Mouse (Mus musculus): Measurements from ENCODE around the gene Snx33.

The Snx33 gene

DNA sequence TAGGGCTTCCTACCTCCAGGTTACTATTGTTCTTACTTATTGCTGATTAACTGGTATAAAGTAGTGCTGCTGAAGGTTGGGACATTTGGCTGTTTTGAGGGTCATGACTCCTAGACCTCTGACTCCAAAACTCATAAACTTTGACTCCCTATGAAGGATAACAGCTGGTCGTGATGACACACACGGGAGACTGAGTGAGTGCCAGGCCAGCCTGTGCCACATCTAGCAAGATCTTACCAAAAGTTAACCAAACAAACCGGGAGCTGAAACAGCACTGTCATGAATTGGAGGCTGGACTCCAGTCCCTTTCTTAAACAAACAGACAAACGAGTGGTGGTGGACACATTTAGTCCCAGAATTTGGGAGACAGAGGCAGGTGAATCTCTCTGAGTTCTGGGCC, 1.3 kb upstream of the Snx33 start:
- Histone ChIP-seq H3K36me3 (ENCODE audit: insufficient read depth, low read length) (no peaks in the 10 kb centered on the region), H3K4me1 (replicated peaks; ENCODE audit: low read depth, low read length) (peaks cover 40% of the 10 kb centered on the region), H3K4me3 (replicated peaks; ENCODE audit: low read length) (no peak overlapping the region), H3K27me3 (ENCODE audit: insufficient read depth, low read length) (peaks cover 70% of the 10 kb centered on the region), H3K9me3 (ENCODE audit: low read length) (no peaks in the 10 kb centered on the region)
- TF ChIP-seq CTCF (conservative IDR thresholded peaks at IDR 0.05; ENCODE audit: low read length) = no peak
- TF ChIP-seq POU5F1 (IDR thresholded peaks at IDR 0.05; ENCODE audit: borderline replicate concordance, low read length) = no peak
- TF ChIP-seq NANOG (IDR thresholded peaks at IDR 0.05; ENCODE audit: borderline replicate concordance, low read length) = no peak

DNA sequence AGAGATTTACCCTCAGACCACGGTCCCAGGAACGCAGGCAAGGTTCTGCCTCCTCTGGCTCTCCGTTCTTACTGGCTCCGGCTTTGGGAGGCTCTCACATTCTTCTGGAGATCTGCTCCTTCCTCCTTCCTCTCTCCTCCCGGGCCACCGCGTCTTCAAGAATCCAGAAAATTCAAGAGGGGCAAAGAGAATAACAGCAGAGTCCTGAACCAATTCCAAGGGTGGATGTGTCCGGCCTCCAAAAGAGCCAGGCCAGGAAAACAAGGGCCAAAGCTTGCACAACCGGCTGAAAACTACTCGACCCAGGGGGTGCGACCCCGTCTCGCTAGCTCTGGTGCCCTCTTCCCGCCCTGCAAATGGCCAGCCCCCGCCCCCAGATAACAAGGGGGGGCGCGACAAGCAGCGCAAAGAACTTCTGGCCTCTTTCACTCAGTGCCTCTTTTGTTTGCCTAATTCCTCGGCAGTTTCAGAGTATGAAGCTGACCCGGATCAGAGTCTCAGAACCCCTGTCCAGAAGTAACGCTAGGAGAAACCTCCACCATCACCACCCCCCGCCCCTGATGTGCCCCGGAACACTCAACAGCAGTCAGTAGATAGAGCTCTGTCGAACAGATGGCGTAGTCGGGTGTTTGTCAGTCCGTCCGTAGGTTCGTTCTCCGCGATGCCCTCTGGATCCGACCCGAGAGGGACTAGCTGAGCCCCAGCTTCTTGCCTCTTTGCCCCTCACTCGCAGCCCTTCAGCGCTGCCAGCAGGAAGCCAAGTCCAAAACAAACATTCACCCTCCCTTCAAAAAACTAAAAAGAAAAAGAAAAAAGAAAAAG, 769 bp downstream of the Snx33 start:
- TF ChIP-seq CTCF (conservative IDR thresholded peaks at IDR 0.05; ENCODE audit: low read length) (no peak), NANOG (IDR thresholded peaks at IDR 0.05; ENCODE audit: borderline replicate concordance, low read length) (no peak), POU5F1 (IDR thresholded peaks at IDR 0.05; ENCODE audit: borderline replicate concordance, low read length) (no peak)
- Histone ChIP-seq H3K4me1 (replicated peaks; ENCODE audit: low read depth, low read length) (peaks cover 49% of the 10 kb centered on the region), H3K36me3 (ENCODE audit: insufficient read depth, low read length) (no peaks in the 10 kb centered on the region), H3K27me3 (ENCODE audit: insufficient read depth, low read length) (peaks cover 90% of the 10 kb centered on the region), H3K4me3 (replicated peaks; ENCODE audit: low read length) (peak overlapping the region; percentile 84), H3K9me3 (ENCODE audit: low read length) (no peaks in the 10 kb centered on the region)

DNA sequence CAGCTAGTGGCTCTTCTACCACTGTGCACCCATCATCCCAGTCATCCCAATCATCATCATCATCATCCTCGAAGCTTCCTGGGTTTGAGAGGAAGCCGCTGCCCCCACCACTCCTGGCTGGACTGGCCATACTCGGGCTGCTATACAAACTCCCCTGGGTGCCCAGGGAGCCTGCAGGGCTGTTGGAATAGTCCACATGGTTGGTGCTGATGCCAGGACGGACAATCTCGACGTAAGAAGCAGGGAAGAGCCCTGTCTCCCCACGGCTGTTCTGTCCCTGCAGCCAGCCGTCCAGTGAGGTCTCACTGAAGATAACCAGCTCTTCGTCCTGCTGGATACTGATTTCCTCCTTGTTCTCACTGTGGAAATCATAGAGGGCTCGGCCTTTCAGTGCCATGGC, 1.8 kb downstream of the Snx33 start:
- H3K4me3 ChIP-seq (replicated peaks; ENCODE audit: low read length) = no peak overlapping the region
- peaks cover 89% of the 10 kb centered on the region for H3K27me3 ChIP-seq (ENCODE audit: insufficient read depth, low read length)
- TF ChIP-seq POU5F1 (IDR thresholded peaks at IDR 0.05; ENCODE audit: borderline replicate concordance, low read length) (no peak), CTCF (conservative IDR thresholded peaks at IDR 0.05; ENCODE audit: low read length) (no peak), NANOG (IDR thresholded peaks at IDR 0.05; ENCODE audit: borderline replicate concordance, low read length) (no peak)
- H3K9me3 ChIP-seq (ENCODE audit: low read length) = 0 out of 2 replicates have a peak, but pooled peaks cover 3% of the 10 kb centered on the region
- H3K4me1 ChIP-seq (replicated peaks; ENCODE audit: low read depth, low read length) = peaks cover 49% of the 10 kb centered on the region
- no peaks in the 10 kb centered on the region for H3K36me3 ChIP-seq (ENCODE audit: insufficient read depth, low read length)

DNA sequence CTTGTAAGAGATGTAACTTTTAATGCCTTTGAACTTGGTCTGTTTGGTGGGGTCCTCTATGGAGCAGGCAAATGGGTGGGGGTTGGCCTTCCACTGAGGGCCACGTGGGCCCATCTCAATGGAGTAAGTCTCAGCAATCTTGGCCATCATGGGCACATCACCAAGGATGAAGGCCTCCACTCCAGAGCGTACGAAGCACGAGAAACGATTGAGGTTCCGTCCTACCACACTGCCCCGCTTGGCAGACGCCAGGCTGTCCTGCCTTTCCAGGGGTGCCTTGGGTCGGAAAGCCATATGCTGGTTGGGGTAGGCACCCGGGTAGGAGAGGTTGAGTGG, 2.2 kb downstream of the Snx33 start:
- H3K27me3 ChIP-seq (ENCODE audit: insufficient read depth, low read length) = peaks cover 85% of the 10 kb centered on the region
- H3K9me3 ChIP-seq (ENCODE audit: low read length) = 0 out of 2 replicates have a peak, but pooled peaks cover 4% of the 10 kb centered on the region
- TF ChIP-seq POU5F1 (IDR thresholded peaks at IDR 0.05; ENCODE audit: borderline replicate concordance, low read length) (no peak), NANOG (IDR thresholded peaks at IDR 0.05; ENCODE audit: borderline replicate concordance, low read length) (no peak), CTCF (conservative IDR thresholded peaks at IDR 0.05; ENCODE audit: low read length) (no peak)
- H3K36me3 ChIP-seq (ENCODE audit: insufficient read depth, low read length) = no peaks in the 10 kb centered on the region
- H3K4me3 ChIP-seq (replicated peaks; ENCODE audit: low read length) = no peak overlapping the region
- H3K4me1 ChIP-seq (replicated peaks; ENCODE audit: low read depth, low read length) = peaks cover 49% of the 10 kb centered on the region

DNA sequence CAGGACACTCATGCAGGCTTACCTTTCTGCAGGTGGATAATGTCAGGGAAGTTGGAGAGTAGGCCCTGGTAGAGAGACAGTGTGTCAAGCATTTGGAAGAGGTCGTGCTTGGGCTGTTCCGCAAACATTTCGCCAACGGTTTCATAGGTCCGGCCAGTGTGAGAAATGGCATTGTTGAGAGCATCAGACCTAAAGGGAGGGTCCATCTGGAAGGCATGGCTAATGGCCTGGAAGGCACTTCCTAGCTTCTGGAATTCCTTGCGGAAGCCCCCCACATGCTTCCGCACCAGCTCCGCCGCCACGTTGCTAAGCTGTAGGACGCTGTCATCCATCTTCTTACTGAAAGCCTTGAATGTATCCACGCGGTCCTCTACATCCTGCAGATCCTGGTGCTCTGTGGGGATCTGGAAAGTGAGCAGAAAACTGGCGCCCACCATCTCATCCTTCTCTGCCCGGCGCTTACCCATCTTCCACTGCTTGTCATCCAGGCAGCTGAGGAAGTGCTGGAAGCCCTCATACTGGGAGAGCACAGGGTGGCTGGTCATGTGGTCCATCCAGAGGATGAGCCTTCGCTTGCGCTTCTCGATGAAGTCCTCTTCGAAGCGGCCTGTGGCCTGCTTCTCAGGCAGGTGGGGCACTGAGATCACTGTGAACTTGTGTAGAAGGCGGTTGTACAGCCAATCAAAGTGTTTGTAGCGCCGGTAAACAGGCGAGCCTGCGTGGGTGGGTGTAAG, 2.7 kb downstream of the Snx33 start:
- Histone ChIP-seq H3K36me3 (ENCODE audit: insufficient read depth, low read length) (no peaks in the 10 kb centered on the region), H3K9me3 (ENCODE audit: low read length) (0 out of 2 replicates have a peak, but pooled peaks cover 4% of the 10 kb centered on the region), H3K4me3 (replicated peaks; ENCODE audit: low read length) (peak overlapping the region; percentile 48), H3K4me1 (replicated peaks; ENCODE audit: low read depth, low read length) (peaks cover 49% of the 10 kb centered on the region), H3K27me3 (ENCODE audit: insufficient read depth, low read length) (peaks cover 83% of the 10 kb centered on the region)
- TF ChIP-seq CTCF (conservative IDR thresholded peaks at IDR 0.05; ENCODE audit: low read length) = no peak
- no peak for TF ChIP-seq POU5F1 (IDR thresholded peaks at IDR 0.05; ENCODE audit: borderline replicate concordance, low read length)
- no peak for TF ChIP-seq NANOG (IDR thresholded peaks at IDR 0.05; ENCODE audit: borderline replicate concordance, low read length)

DNA sequence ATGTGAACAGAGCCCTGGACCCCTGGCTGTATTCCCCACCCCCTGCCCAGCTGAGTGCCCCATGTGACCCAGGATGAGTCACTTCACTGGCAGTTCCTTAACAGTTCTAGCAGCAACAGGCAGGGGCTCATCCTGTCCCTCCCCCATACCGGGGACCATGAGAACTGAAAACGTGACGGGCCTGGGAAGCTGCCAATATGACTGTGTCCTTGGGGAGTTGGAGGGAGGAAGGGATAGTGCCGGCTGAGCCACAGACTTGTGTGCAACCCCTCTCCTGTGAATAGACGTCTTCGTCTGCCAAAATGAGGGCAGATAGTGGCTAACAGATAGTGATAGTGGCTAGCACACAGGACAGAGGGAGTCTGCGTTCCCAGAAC, 3.5 kb downstream of the Snx33 start:
- Histone ChIP-seq H3K27me3 (ENCODE audit: insufficient read depth, low read length) (peaks cover 74% of the 10 kb centered on the region), H3K9me3 (ENCODE audit: low read length) (0 out of 2 replicates have a peak, but pooled peaks cover 4% of the 10 kb centered on the region), H3K4me3 (replicated peaks; ENCODE audit: low read length) (no peak overlapping the region), H3K36me3 (ENCODE audit: insufficient read depth, low read length) (no peaks in the 10 kb centered on the region), H3K4me1 (replicated peaks; ENCODE audit: low read depth, low read length) (peaks cover 49% of the 10 kb centered on the region)
- TF ChIP-seq CTCF (conservative IDR thresholded peaks at IDR 0.05; ENCODE audit: low read length) = no peak
- TF ChIP-seq NANOG (IDR thresholded peaks at IDR 0.05; ENCODE audit: borderline replicate concordance, low read length) = no peak
- no peak for TF ChIP-seq POU5F1 (IDR thresholded peaks at IDR 0.05; ENCODE audit: borderline replicate concordance, low read length)

DNA sequence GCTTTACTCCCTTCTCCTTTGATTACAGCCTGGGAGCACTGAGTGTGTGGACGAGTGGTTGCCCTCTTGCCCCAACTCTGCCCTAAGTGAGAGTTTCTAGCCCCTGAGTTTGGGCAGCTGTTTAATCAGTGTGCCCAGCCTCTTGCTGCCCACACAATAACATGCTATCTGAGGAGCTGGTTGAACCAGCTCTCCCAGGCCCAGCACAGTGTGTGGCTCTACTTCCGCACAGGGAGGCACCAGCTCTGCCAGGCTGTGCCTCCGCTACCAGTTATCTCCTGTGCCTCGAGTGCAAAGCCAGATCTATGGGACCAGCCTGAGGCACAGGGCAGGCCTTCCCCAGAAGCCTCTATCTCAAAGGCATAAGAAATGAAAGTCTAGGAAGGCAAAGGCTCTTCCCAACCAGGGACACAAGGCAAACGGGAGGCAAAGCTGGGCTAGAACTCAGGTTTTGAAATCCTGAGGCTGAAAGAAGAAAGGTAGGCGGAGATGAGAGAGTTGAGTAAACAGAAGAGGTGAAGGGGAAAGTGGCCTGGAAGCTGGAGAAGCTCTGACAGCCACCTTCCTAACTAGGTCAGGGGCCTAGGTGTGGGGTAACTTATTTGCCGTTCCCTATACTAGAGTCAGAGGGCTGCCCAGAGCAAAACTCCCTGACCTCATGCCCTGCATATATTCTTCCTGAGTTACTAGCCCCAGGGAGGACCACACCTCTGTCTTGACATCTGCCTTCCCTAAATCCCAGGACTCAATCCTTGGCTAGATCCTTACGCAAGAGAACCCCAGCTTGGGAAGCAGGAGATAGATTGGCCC, 4.1 kb downstream of the Snx33 start:
- H3K4me3 ChIP-seq (replicated peaks; ENCODE audit: low read length) = no peak overlapping the region
- 0 out of 2 replicates have a peak, but pooled peaks cover 4% of the 10 kb centered on the region for H3K9me3 ChIP-seq (ENCODE audit: low read length)
- H3K36me3 ChIP-seq (ENCODE audit: insufficient read depth, low read length) = no peaks in the 10 kb centered on the region
- TF ChIP-seq NANOG (IDR thresholded peaks at IDR 0.05; ENCODE audit: borderline replicate concordance, low read length) (no peak), CTCF (conservative IDR thresholded peaks at IDR 0.05; ENCODE audit: low read length) (no peak), POU5F1 (IDR thresholded peaks at IDR 0.05; ENCODE audit: borderline replicate concordance, low read length) (no peak)
- H3K4me1 ChIP-seq (replicated peaks; ENCODE audit: low read depth, low read length) = peaks cover 48% of the 10 kb centered on the region
- peaks cover 73% of the 10 kb centered on the region for H3K27me3 ChIP-seq (ENCODE audit: insufficient read depth, low read length)

DNA sequence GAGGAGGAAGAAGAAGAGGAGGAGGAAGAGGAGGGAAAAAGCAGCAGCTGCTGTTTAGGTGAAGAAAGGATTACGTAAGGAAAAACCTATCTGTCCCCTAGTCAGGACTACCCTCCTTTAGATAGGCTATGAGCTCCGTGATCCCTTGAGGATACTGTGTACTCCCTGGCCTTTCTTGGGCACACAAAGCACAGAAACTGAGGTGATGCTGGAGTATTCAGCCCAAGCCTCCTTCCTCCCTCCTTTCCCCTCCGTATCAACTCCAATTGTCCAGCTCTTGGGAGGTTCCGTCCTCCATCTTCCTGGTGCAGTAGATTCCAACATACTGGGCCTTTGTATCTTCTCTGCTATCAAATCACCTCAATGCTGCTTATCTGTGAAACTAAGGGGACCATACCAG, 5.4 kb downstream of the Snx33 start:
- Histone ChIP-seq H3K27me3 (ENCODE audit: insufficient read depth, low read length) (peaks cover 60% of the 10 kb centered on the region), H3K36me3 (ENCODE audit: insufficient read depth, low read length) (no peaks in the 10 kb centered on the region), H3K4me1 (replicated peaks; ENCODE audit: low read depth, low read length) (peaks cover 49% of the 10 kb centered on the region), H3K9me3 (ENCODE audit: low read length) (0 out of 2 replicates have a peak, but pooled peaks cover 4% of the 10 kb centered on the region), H3K4me3 (replicated peaks; ENCODE audit: low read length) (no peak overlapping the region)
- no peak for TF ChIP-seq NANOG (IDR thresholded peaks at IDR 0.05; ENCODE audit: borderline replicate concordance, low read length)
- no peak for TF ChIP-seq CTCF (conservative IDR thresholded peaks at IDR 0.05; ENCODE audit: low read length)
- no peak for TF ChIP-seq POU5F1 (IDR thresholded peaks at IDR 0.05; ENCODE audit: borderline replicate concordance, low read length)
